Mouse (Mus musculus) CH12.LX (cell line): ENCODE data around the gene Myocd. TPM values are rescaled to one million over a fixed set of nuclear protein-coding genes. Genes with fewer than 3 reads are reported as not detected.

ENCODE experiments used
- DNase-seq: peaks from one replicate; pipeline ENCODE4 v3.0.0-alpha.2; 2013; ENCODE audit errors: extremely low read depth
- H3K27ac ChIP-seq: 2 replicates; pipeline ENCODE4 v1.5.1; 2012; ENCODE audit warnings: low read depth, mild to moderate bottlenecking, control low read depth, moderate library complexity; ENCODE audit not compliant: insufficient read depth
- H3K27me3 ChIP-seq: replicated peaks from 2 replicates; pipeline ENCODE3; 2012; ENCODE audit warnings: inconsistent platforms
- H3K36me3 ChIP-seq, 2 experiments: replicated peaks in 1 of 2; 2 replicates each; pipeline versions ENCODE3 to v1.6.1; 2012; ENCODE audit warnings: inconsistent platforms in 1 of 2, low read length in 1 of 2, mild to moderate bottlenecking in 1 of 2, mixed read lengths in 1 of 2, moderate library complexity in 1 of 2; ENCODE audit not compliant: control insufficient read depth in 1 of 2, insufficient read depth in 1 of 2
- H3K4me1 ChIP-seq, 2 experiments: 2 replicates each; pipeline ENCODE4 v1.6.1; 2012; ENCODE audit warnings: inconsistent platforms in 1 of 2, moderate library complexity in 1 of 2; ENCODE audit not compliant: insufficient read depth in 2 of 2, control insufficient read depth in 1 of 2
- H3K4me2 ChIP-seq: 2 replicates; pipeline ENCODE4 v1.6.1; 2012; ENCODE audit warnings: low read depth, mild to moderate bottlenecking, control low read depth; ENCODE audit not compliant: poor library complexity, insufficient read depth, severe bottlenecking
- H3K4me3 ChIP-seq, 3 experiments: fragments of 150-350 bp in 1 of 3; sonication (generic) in 1 of 3; replicated peaks in 1 of 3; 2 replicates each; pipeline versions ENCODE3 to v1.5.1; 2011 to 2012; ENCODE audit warnings: low read depth in 2 of 3, low read length in 2 of 3, mild to moderate bottlenecking in 2 of 3, moderate library complexity in 2 of 3, control low read depth in 1 of 3, improper control_type of control experiment in 1 of 3, inconsistent platforms in 1 of 3, mixed read lengths in 1 of 3; ENCODE audit not compliant: poor library complexity in 1 of 3
- H3K79me2 ChIP-seq: replicated peaks from 2 replicates; pipeline ENCODE4 v1.6.1; 2012; ENCODE audit warnings: mild to moderate bottlenecking, moderate library complexity; ENCODE audit not compliant: control insufficient read depth, poor library complexity, insufficient read depth, severe bottlenecking; ENCODE audit errors: extremely low read depth
- H3K9ac ChIP-seq: 2 replicates; pipeline ENCODE4 v1.6.1; 2012; ENCODE audit warnings: low read depth, mild to moderate bottlenecking, control low read depth, moderate library complexity; ENCODE audit not compliant: insufficient read depth
- H3K9me3 ChIP-seq: replicated peaks from 2 replicates; pipeline ENCODE3; 2012; ENCODE audit warnings: low read length, inconsistent platforms, mixed read lengths
- BHLHE40 ChIP-seq: IDR thresholded peaks from 2 replicates; pipeline ENCODE4 v1.6.1; 2011; ENCODE audit warnings: mild to moderate bottlenecking, low read depth, low read length, improper control_type of control experiment
- CHD1 ChIP-seq: IDR thresholded peaks from 2 replicates; pipeline ENCODE4 v1.6.1; 2012; ENCODE audit warnings: low read depth, low read length, improper control_type of control experiment, inconsistent platforms
- CTCF ChIP-seq, 2 experiments: IDR thresholded peaks in 1 of 2; conservative IDR thresholded peaks in 1 of 2; 2 replicates each; pipeline ENCODE4 v1.5.1; 2011 to 2012; ENCODE audit warnings: low read depth in 2 of 2, low read length in 2 of 2, improper control_type of control experiment in 1 of 2, inconsistent platforms in 1 of 2, mild to moderate bottlenecking in 1 of 2, moderate library complexity in 1 of 2
- E2F4 ChIP-seq: IDR thresholded peaks from 2 replicates; pipeline ENCODE4 v1.6.1; 2011; ENCODE audit warnings: low read depth, low read length, improper control_type of control experiment; ENCODE audit not compliant: insufficient replicate concordance
- ELF1 ChIP-seq: IDR thresholded peaks from 2 replicates; pipeline ENCODE4 v1.6.1; 2014; ENCODE audit warnings: low read depth, mild to moderate bottlenecking, inconsistent platforms, low read length, improper control_type of control experiment
- ETS1 ChIP-seq: conservative IDR thresholded peaks from 2 replicates; pipeline ENCODE4 v1.6.1; 2012; ENCODE audit warnings: low read depth, mild to moderate bottlenecking, inconsistent platforms, low read length, improper control_type of control experiment, moderate library complexity
- GABPA ChIP-seq: IDR thresholded peaks from 2 replicates; pipeline ENCODE4 v1.6.1; 2012; ENCODE audit warnings: low read depth, low read length, improper control_type of control experiment, inconsistent platforms; ENCODE audit not compliant: insufficient replicate concordance
- HCFC1 ChIP-seq: IDR thresholded peaks from 2 replicates; pipeline ENCODE4 v1.6.1; 2012; ENCODE audit warnings: low read depth, mild to moderate bottlenecking, inconsistent platforms, low read length, improper control_type of control experiment
- IRF4 ChIP-seq: IDR thresholded peaks from 2 replicates; pipeline ENCODE4 v1.6.1; 2014; ENCODE audit warnings: low read depth, mild to moderate bottlenecking, inconsistent platforms, low read length, improper control_type of control experiment
- JUN ChIP-seq: IDR thresholded peaks from 2 replicates; pipeline ENCODE4 v1.6.1; 2011; ENCODE audit warnings: low read depth, mild to moderate bottlenecking, low read length, improper control_type of control experiment, moderate library complexity; ENCODE audit not compliant: insufficient read depth
- JUND ChIP-seq: conservative IDR thresholded peaks from 2 replicates; pipeline ENCODE4 v1.6.1; 2011; ENCODE audit warnings: low read depth, low read length, improper control_type of control experiment
- KAT2A ChIP-seq: IDR thresholded peaks from 2 replicates; pipeline ENCODE4 v1.6.1; 2012; ENCODE audit warnings: low read length, improper control_type of control experiment, inconsistent platforms; ENCODE audit not compliant: insufficient replicate concordance
- MAFK ChIP-seq: IDR thresholded peaks from 2 replicates; pipeline ENCODE4 v1.6.1; 2011; ENCODE audit warnings: low read length, improper control_type of control experiment; ENCODE audit not compliant: insufficient replicate concordance
- MAX ChIP-seq: IDR thresholded peaks from 2 replicates; pipeline ENCODE4 v1.6.1; 2011; ENCODE audit warnings: low read length, improper control_type of control experiment
- MAZ ChIP-seq: IDR thresholded peaks from 2 replicates; pipeline ENCODE4 v1.6.1; 2012; ENCODE audit warnings: low read depth, mild to moderate bottlenecking, inconsistent platforms, low read length, improper control_type of control experiment, moderate library complexity
- MEF2A ChIP-seq: IDR thresholded peaks from 2 replicates; pipeline ENCODE4 v1.6.1; 2014; ENCODE audit warnings: low read depth, mild to moderate bottlenecking, inconsistent platforms, low read length, improper control_type of control experiment, borderline replicate concordance
- MXI1 ChIP-seq: IDR thresholded peaks from 2 replicates; pipeline ENCODE4 v1.6.1; 2011; ENCODE audit warnings: mild to moderate bottlenecking, low read depth, low read length, improper control_type of control experiment
- NELFE ChIP-seq: IDR thresholded peaks from 2 replicates; pipeline ENCODE4 v1.6.1; 2011; ENCODE audit warnings: low read depth, low read length, improper control_type of control experiment
- NRF1 ChIP-seq: IDR thresholded peaks from 2 replicates; pipeline ENCODE4 v1.6.1; 2014; ENCODE audit warnings: low read depth, mild to moderate bottlenecking, inconsistent platforms, low read length, improper control_type of control experiment, moderate library complexity
- POLR2A ChIP-seq: IDR thresholded peaks from 2 replicates; pipeline ENCODE4 v1.6.1; 2011; ENCODE audit warnings: low read depth, mild to moderate bottlenecking, improper control_type of control experiment, low read length
- POLR2AphosphoS2 ChIP-seq: IDR thresholded peaks from 2 replicates; pipeline ENCODE4 v1.6.1; 2011; ENCODE audit warnings: low read depth, low read length, improper control_type of control experiment
- RAD21 ChIP-seq: IDR thresholded peaks from 2 replicates; pipeline ENCODE4 v1.6.1; 2011; ENCODE audit warnings: low read depth, mild to moderate bottlenecking, low read length, improper control_type of control experiment, moderate library complexity
- SIN3A ChIP-seq: IDR thresholded peaks from 2 replicates; pipeline ENCODE4 v1.6.1; 2012; ENCODE audit warnings: low read length, improper control_type of control experiment, inconsistent platforms
- SMC3 ChIP-seq: IDR thresholded peaks from 2 replicates; pipeline ENCODE4 v1.6.1; 2011; ENCODE audit warnings: low read depth, low read length, improper control_type of control experiment
- TBP ChIP-seq: conservative IDR thresholded peaks from 2 replicates; pipeline ENCODE4 v1.6.1; 2011; ENCODE audit warnings: low read depth, low read length, improper control_type of control experiment
- USF1 ChIP-seq: IDR thresholded peaks from 2 replicates; pipeline ENCODE4 v1.6.1; 2014; ENCODE audit warnings: low read depth, mild to moderate bottlenecking, inconsistent platforms, low read length, improper control_type of control experiment
- USF2 ChIP-seq: conservative IDR thresholded peaks from 2 replicates; pipeline ENCODE4 v1.6.1; 2011; ENCODE audit warnings: low read depth, low read length, improper control_type of control experiment
- ZC3H11A ChIP-seq: IDR thresholded peaks from 2 replicates; pipeline ENCODE4 v1.6.1; 2012; ENCODE audit warnings: low read depth, mild to moderate bottlenecking, inconsistent platforms, low read length, improper control_type of control experiment
- ZMIZ1 ChIP-seq: IDR thresholded peaks from 2 replicates; pipeline ENCODE4 v1.6.1; 2012; ENCODE audit warnings: low read depth, mild to moderate bottlenecking, inconsistent platforms, low read length, improper control_type of control experiment
- ZNF384 ChIP-seq: IDR thresholded peaks from 2 replicates; pipeline ENCODE4 v1.6.1; 2012; ENCODE audit warnings: low read depth, low read length, improper control_type of control experiment, inconsistent platforms
- dilution Hi-C: fragments of 300-500 bp; cut with MboI; formaldehyde crosslinking; loops from 2 replicates; pipeline ENCODE4 v1.14.3; 2020; ENCODE audit warnings: low sequenced_read_pairs; ENCODE audit not compliant: extremely low pct_unique_long_range_greater_than_20kb, extremely low pct_ligation_motif_present
- in situ Hi-C: fragments of 300-500 bp; cut with MboI; formaldehyde crosslinking; loops from 3 replicates; pipeline ENCODE4 v1.14.3; 2019; ENCODE audit warnings: low sequenced_read_pairs, low pct_ligation_motif_present, low pct_unique_long_range_greater_than_20kb, mixed read lengths
- polyA plus RNA-seq: library from polyadenylated mRNA; unstranded; fragments of >175 nt; gene quantifications from 2 replicates; pipeline ENCODE4 v1.2.1, GENCODE M21; 2012; ENCODE audit warnings: low read depth; ENCODE audit not compliant: insufficient read length
- total RNA-seq, 2 experiments: library from RNA; depleted of rRNA; stranded (reverse); fragments of 300-350 nt in 1 of 2; fragments of >200 nt in 1 of 2; gene quantifications; 2 replicates each; pipeline ENCODE4 v1.2.3; 2012 to 2014

Gene Myocd
- total and polyA plus RNA-seq, 3 experiments: not detected

DNA sequence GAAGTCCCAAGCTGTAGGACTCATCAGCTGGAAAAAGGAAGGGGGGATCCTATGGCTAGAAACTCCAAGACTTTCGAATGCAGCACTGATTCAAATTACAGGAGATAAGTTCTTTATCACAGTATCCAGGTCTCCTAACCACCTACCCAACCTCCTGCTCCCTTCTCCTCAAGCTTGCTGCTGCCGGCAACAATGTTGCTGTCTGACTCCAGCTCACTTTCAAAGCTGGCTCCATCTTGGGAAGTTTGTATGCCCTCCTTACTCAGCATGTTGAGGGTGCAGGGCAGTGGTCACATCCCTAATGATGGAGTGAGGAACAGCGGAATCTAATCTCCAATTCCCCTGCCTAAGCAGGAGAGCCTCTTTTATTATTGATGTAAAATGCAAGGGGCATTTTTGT, 71.8 kb downstream of the Myocd start:
- in situ Hi-C loops (loop anchor here (10.0 kb wide), 1 partner anchor 477 kb away; no protein-coding TSS in a partner anchor), dilution Hi-C loops (no loop called here)
- H3K79me2 ChIP-seq: no peaks in the 10 kb centered on the region
- no peak overlapping the region for H3K4me2 ChIP-seq
- no peaks in the 10 kb centered on the region for H3K27me3 ChIP-seq
- no peaks in the 10 kb centered on the region for H3K4me1 ChIP-seq
- DNase-seq: no peak
- no peak for TF ChIP-seq POLR2AphosphoS2
- H3K9me3 ChIP-seq: peaks cover 13% of the 10 kb centered on the region
- no peak overlapping the region for H3K27ac ChIP-seq
- H3K36me3 ChIP-seq: no peaks in the 10 kb centered on the region
- H3K4me3 ChIP-seq: peak overlapping the region in 1 of 3 experiments; percentile 1
- H3K9ac ChIP-seq: no peak overlapping the region

DNA sequence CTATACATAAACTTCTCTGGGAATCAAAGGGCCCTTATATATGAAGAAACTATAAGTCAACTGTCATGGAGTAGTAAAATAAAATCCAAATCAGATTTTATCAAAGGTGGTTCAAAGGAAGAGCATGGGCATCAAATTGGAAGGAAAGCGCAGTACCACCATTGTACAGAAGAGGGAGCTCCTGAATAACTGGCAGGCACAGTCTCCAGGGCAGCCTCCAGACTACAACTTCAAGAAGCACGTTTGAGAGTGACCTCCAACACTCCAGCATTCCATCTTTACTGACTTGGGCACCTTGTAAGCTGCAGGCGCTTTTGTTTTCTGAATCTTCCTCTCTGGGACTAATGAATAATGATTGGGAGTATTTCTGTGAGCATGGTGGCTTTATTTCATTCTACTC, 72.5 kb downstream of the Myocd start:
- Histone ChIP-seq H3K4me3 (no peak overlapping the region), H3K36me3 (no peaks in the 10 kb centered on the region), H3K4me2 (no peak overlapping the region), H3K4me1 (no peaks in the 10 kb centered on the region), H3K9me3 (peaks cover 13% of the 10 kb centered on the region), H3K9ac (no peak overlapping the region), H3K27ac (no peak overlapping the region), H3K27me3 (no peaks in the 10 kb centered on the region), H3K79me2 (no peaks in the 10 kb centered on the region)
- peak; percentile 61 for DNase-seq
- no peak for TF ChIP-seq NELFE
- TF ChIP-seq JUN: no peak
- TF ChIP-seq BHLHE40: no peak
- peak; percentile 42 for TF ChIP-seq ZC3H11A
- TF ChIP-seq IRF4: no peak
- TF ChIP-seq TBP: no peak
- no peak for TF ChIP-seq ELF1
- no peak for TF ChIP-seq USF2
- no peak for TF ChIP-seq GABPA
- no peak for TF ChIP-seq MAZ
- no peak for TF ChIP-seq SIN3A
- TF ChIP-seq CTCF (conservative IDR thresholded peaks at IDR 0.05 in 1 of 2, IDR thresholded peaks at IDR 0.05 in 1 of 2; ENCODE audit: low read depth in 2 of 2, low read length in 2 of 2): peak; percentile 74 to 77; a peak in 3 of 4 replicates
- no peak for TF ChIP-seq KAT2A
- no peak for TF ChIP-seq ZNF384
- no peak for TF ChIP-seq E2F4
- TF ChIP-seq MXI1: no peak
- no peak for TF ChIP-seq NRF1
- peak; percentile 79 for TF ChIP-seq SMC3
- TF ChIP-seq ZMIZ1: no peak
- no peak for TF ChIP-seq HCFC1
- no peak for TF ChIP-seq MEF2A
- TF ChIP-seq RAD21: peak; percentile 83
- no peak for TF ChIP-seq MAFK
- TF ChIP-seq ETS1: no peak
- no peak for TF ChIP-seq CHD1
- no peak for TF ChIP-seq USF1
- TF ChIP-seq POLR2AphosphoS2: no peak
- TF ChIP-seq POLR2A: no peak
- no peak for TF ChIP-seq MAX
- no peak for TF ChIP-seq JUND
- dilution Hi-C loops: no loop called here
- in situ Hi-C loops: loop anchor here (10.0 kb wide), 1 partner anchor 478 kb away; no protein-coding TSS in a partner anchor
